In the genomic region with DNA sequence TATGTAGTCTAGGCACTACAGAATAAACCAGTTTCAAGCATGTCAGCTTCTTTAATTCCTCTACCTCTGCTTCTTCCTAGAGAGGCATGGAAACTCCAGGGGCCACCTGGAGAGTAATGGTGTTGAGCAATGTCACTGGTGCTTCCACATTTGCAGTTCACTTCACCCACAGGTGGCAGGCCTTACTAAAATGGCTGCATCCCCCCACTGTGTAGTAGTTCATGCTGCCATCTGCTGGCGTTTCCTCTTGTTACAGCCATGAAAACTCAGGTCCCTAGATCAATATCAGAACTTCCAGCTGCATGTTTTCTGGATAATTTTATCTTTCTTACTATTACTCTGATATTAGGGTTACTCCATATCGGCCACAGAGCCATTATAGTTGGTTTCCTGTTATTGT, we compare ENCODE assay signal across 9 mouse cellular contexts.
DNase-seq lines count a peak whose midpoint lies in the region; ATAC-seq and TF ChIP-seq lines count a peak whose summit lies in the region.
"Had no signal": no experiment of that assay in that cellular context is flagged by ENCODE, and none has a peak within 500 bp of the region (broad histone marks: within the 10 kb centered on the region; RNA-seq: fewer than 3 reads in every experiment).

No protein-coding gene starts in this region.

- H3K27me3 ChIP-seq in forebrain, embryonic 12.5 days, result no peaks in the 10 kb centered on the region
- H3K27me3 ChIP-seq in kidney, embryonic 16.5 days (ENCODE audit: insufficient read depth, low read length), result no peaks in the 10 kb centered on the region
- no peaks in the 10 kb centered on the region for H3K27me3 ChIP-seq in liver, embryonic 14.5 days (ENCODE audit: control insufficient read depth, insufficient read depth, low read length)
- H3K27me3 ChIP-seq: embryonic facial prominence, embryonic 15.5 days had no signal

- TF ChIP-seq POLR2A in brain, embryonic 14.5 days (IDR thresholded peaks at IDR 0.05; ENCODE audit: borderline replicate concordance, extremely low read depth, insufficient read depth, insufficient read length, poor library complexity, severe bottlenecking), result no peak

- 12% methylated on average over 2 of the region's 2 CpGs for WGBS in forebrain, embryonic 12.5 days
- 16% methylated on average over 2 of the region's 2 CpGs for WGBS in kidney, embryonic 16.5 days
- WGBS in liver, embryonic 14.5 days (ENCODE audit: insufficient replicate concordance), result 8% methylated on average over 2 of the region's 2 CpGs

- TF ChIP-seq CTCF in brain, embryonic 14.5 days (IDR thresholded peaks at IDR 0.05; ENCODE audit: borderline replicate concordance, extremely low read depth, insufficient read depth, insufficient read length), result peak; percentile 75
- peak; percentile 50 for TF ChIP-seq CTCF in liver, embryonic 14.5 days (IDR thresholded peaks at IDR 0.05; ENCODE audit: low read depth)

- no peak overlapping the region for H3K27ac ChIP-seq in forebrain, embryonic 12.5 days
- no peak overlapping the region for H3K27ac ChIP-seq in kidney, embryonic 16.5 days (ENCODE audit: low read length)
- H3K27ac ChIP-seq in liver, embryonic 14.5 days, result no peak overlapping the region
- H3K27ac ChIP-seq: embryonic facial prominence, embryonic 15.5 days had no signal

- H3K36me3 ChIP-seq in forebrain, embryonic 12.5 days (replicated peaks), result no peaks in the 10 kb centered on the region
- no peaks in the 10 kb centered on the region for H3K36me3 ChIP-seq in kidney, embryonic 16.5 days (ENCODE audit: insufficient read depth, low read length)
- H3K36me3 ChIP-seq in liver, embryonic 14.5 days (replicated peaks; ENCODE audit: control insufficient read depth, insufficient read depth, low read depth), result no peaks in the 10 kb centered on the region
- H3K36me3 ChIP-seq: embryonic facial prominence, embryonic 15.5 days had no signal

- no peak overlapping the region for H3K4me2 ChIP-seq in forebrain, embryonic 12.5 days
- no peak overlapping the region for H3K4me2 ChIP-seq in kidney, embryonic 16.5 days (replicated peaks; ENCODE audit: low read depth, low read length)
- H3K4me2 ChIP-seq in liver, embryonic 14.5 days (ENCODE audit: low read depth), result no peak overlapping the region
- H3K4me2 ChIP-seq: embryonic facial prominence, embryonic 15.5 days had no signal

- H3K4me1 ChIP-seq in forebrain, embryonic 12.5 days, result no peaks in the 10 kb centered on the region
- H3K4me1 ChIP-seq in kidney, embryonic 16.5 days (ENCODE audit: insufficient read depth, low read length), result no peaks in the 10 kb centered on the region
- no peaks in the 10 kb centered on the region for H3K4me1 ChIP-seq in liver, embryonic 14.5 days (replicated peaks; ENCODE audit: control insufficient read depth in 2 of 2, insufficient read depth in 2 of 2, low read length in 1 of 2)
- H3K4me1 ChIP-seq: embryonic facial prominence, embryonic 15.5 days had no signal

- DNase-seq in ovary, postnatal 10 days (ENCODE audit: low spot score), result peak; percentile 1
- no peak for DNase-seq in ovary, adult 18-20 months (ENCODE audit: low spot score)
- DNase-seq in brain, embryonic 14.5 days (ENCODE audit: low read depth), result peak; percentile 78
- no peak for DNase-seq in liver, embryonic 14.5 days (ENCODE audit: low read depth in 3 of 3, low spot score in 3 of 3)
- DNase-seq in MN1 (ENCODE audit: low spot score), result no peak

- no peaks in the 10 kb centered on the region for H3K9me3 ChIP-seq in forebrain, embryonic 12.5 days
- no peaks in the 10 kb centered on the region for H3K9me3 ChIP-seq in kidney, embryonic 16.5 days (ENCODE audit: low read length)
- H3K9me3 ChIP-seq in liver, embryonic 14.5 days (ENCODE audit: control insufficient read depth, low read length), result no peaks in the 10 kb centered on the region
- H3K9me3 ChIP-seq: embryonic facial prominence, embryonic 15.5 days had no signal

- no peak for TF ChIP-seq EP300 in liver, embryonic 14.5 days (IDR thresholded peaks at IDR 0.05; ENCODE audit: low read depth)

- no peak overlapping the region for H3K9ac ChIP-seq in forebrain, embryonic 12.5 days
- no peak overlapping the region for H3K9ac ChIP-seq in kidney, embryonic 16.5 days (replicated peaks; ENCODE audit: low read length)
- no peak overlapping the region for H3K9ac ChIP-seq in liver, embryonic 14.5 days (replicated peaks)
- H3K9ac ChIP-seq: embryonic facial prominence, embryonic 15.5 days had no signal

- no peak overlapping the region for H3K4me3 ChIP-seq in forebrain, embryonic 12.5 days (replicated peaks)
- H3K4me3 ChIP-seq in kidney, embryonic 16.5 days (ENCODE audit: low read length), result no peak overlapping the region
- no peak overlapping the region for H3K4me3 ChIP-seq in liver, embryonic 14.5 days (ENCODE audit: insufficient read depth in 1 of 2, low read depth in 2 of 2, low read length in 2 of 2)
- H3K4me3 ChIP-seq: embryonic facial prominence, embryonic 15.5 days had no signal

- peak; percentile 79 for ATAC-seq in forebrain, embryonic 12.5 days (ENCODE audit: low FRiP score)
- peak; percentile 75; the same call in 1 of the 2 replicates for ATAC-seq in kidney, embryonic 16.5 days (ENCODE audit: low FRiP score, low TSS enrichment)
- no peak for ATAC-seq in liver, embryonic 14.5 days (ENCODE audit: insufficient read depth)
- ATAC-seq in neutrophil, adult 5-6 weeks (ENCODE audit: extremely low read depth, insufficient number of reproducible peaks, low FRiP score, poor library complexity, severe bottlenecking), result peak; percentile 72; the same call in 1 of the 2 replicates

Comparison
In these comparisons a context has a peak if more than half of its experiments do, and no peak if none do; other contexts are left out.
1. DNase-seq: peak in ovary, postnatal 10 days (single experiment) and brain, embryonic 14.5 days (single experiment); none in ovary, adult 18-20 months (single experiment), liver, embryonic 14.5 days (0 of 3) and MN1 (single experiment).